Mouse (Mus musculus): Measurements from ENCODE around the gene Pin1. TPM values are rescaled to one million over a fixed set of nuclear protein-coding genes. Genes with fewer than 3 reads are reported as not detected.
"Not testable (repeated sequence)": the region's sequence is repeated elsewhere in the genome, so short reads cannot be mapped to it uniquely, and the experiment has no call there.

Gene Pin1
- polyA plus RNA-seq (2016; fragmentation: Nextera tagmentation; extraction: Ambion mirVana): 50.8 and 51.6 TPM in 2 replicates

GRCm38 (mm10) chr9:20651602-20652259, at the start of gene Pin1:
Pin1 (plus strand) TSS chr9:20652095.
- ATAC-seq (ENCODE audit: insufficient number of reproducible peaks, insufficient read depth, low FRiP score, low TSS enrichment): peak; percentile 99

DNA sequence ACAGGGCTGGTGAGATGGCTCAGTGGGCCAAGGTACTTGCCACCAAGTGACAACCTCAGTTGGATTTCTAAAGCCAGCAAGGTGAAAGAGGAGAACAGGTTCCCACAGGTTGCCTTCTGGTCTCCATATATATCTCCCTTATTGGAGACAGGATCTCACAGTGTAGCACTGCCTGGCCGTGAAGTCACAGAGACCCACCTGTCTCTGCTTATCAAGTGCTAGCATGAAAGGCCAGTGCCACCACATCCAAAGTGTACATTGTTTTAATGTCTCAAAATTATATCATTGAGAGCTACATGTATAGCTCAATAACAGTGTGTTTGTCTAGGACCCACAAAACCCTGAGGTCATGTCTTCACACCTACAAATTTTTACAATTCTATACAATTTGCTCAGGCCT, 45.6 kb upstream of the Pin1 start:
- H3K27ac ChIP-seq: no peak overlapping the region
- H3K36me3 ChIP-seq: peaks cover 6% of the 10 kb centered on the region; the same call in 1 of the 2 replicates
- no peak overlapping the region for H3K4me3 ChIP-seq
- no peak for ATAC-seq (ENCODE audit: insufficient number of reproducible peaks, insufficient read depth, low FRiP score, low TSS enrichment)
- no peaks in the 10 kb centered on the region for H3K27me3 ChIP-seq
- H3K9me3 ChIP-seq: 0 out of 2 replicates have a peak, but pooled peaks cover 11% of the 10 kb centered on the region
- H3K9ac ChIP-seq: no peak overlapping the region
- H3K4me1 ChIP-seq: no peaks in the 10 kb centered on the region
- H3K4me2 ChIP-seq (replicated peaks): peak overlapping the region; percentile 67
- 92% methylated on average over 1 of the region's 1 CpGs for WGBS

More at GRCm38 (mm10) chr9:20651602-20652259, at the start of gene Pin1:
- peak within 1 kb of the TSS; percentile 94 for H3K4me3 ChIP-seq
- no peaks in the 10 kb centered on the region for H3K9me3 ChIP-seq
- no peaks in the 10 kb centered on the region for H3K27me3 ChIP-seq
- H3K4me1 ChIP-seq: peaks cover 14% of the 10 kb centered on the region
- under 1% methylated on average over 45 of the region's 45 CpGs for WGBS
- peaks cover 41% of the 10 kb centered on the region for H3K36me3 ChIP-seq
- peak within 1 kb of the TSS; percentile 89 for H3K9ac ChIP-seq
- 0 out of 2 replicates have a peak within 1 kb of the TSS, but pooled peaks have one; percentile 23 for H3K27ac ChIP-seq
- peak within 1 kb of the TSS; percentile 74 for H3K4me2 ChIP-seq (replicated peaks)

- peak overlapping the region; percentile 95 for H3K27ac ChIP-seq
- H3K4me3 ChIP-seq: peak overlapping the region; percentile 64
- ATAC-seq (ENCODE audit: insufficient number of reproducible peaks, insufficient read depth, low FRiP score, low TSS enrichment): peak; percentile 81
- H3K36me3 ChIP-seq: peaks cover 6% of the 10 kb centered on the region; the same call in 1 of the 2 replicates
- H3K4me1 ChIP-seq: no peaks in the 10 kb centered on the region
- no peaks in the 10 kb centered on the region for H3K27me3 ChIP-seq
- H3K9me3 ChIP-seq: 0 out of 2 replicates have a peak, but pooled peaks cover 11% of the 10 kb centered on the region
- H3K9ac ChIP-seq: peak overlapping the region; percentile 74
- peak overlapping the region; percentile 67 for H3K4me2 ChIP-seq (replicated peaks)
- under 1% methylated on average over 57 of the region's 57 CpGs for whole genome bisulfite sequencing
Observed at GRCm38 (mm10) chr9:20607100-20607974, 44.6 kb upstream of the Pin1 start.

- 85% methylated on average over 5 of the region's 5 CpGs for WGBS
- H3K9me3 ChIP-seq: 0 out of 2 replicates have a peak, but pooled peaks cover 11% of the 10 kb centered on the region
- no peak for ATAC-seq (ENCODE audit: insufficient number of reproducible peaks, insufficient read depth, low FRiP score, low TSS enrichment)
- no peak overlapping the region for H3K27ac ChIP-seq
- no peak overlapping the region for H3K4me2 ChIP-seq (replicated peaks)
- H3K4me3 ChIP-seq: no peak overlapping the region
- no peaks in the 10 kb centered on the region for H3K4me1 ChIP-seq
- no peaks in the 10 kb centered on the region for H3K27me3 ChIP-seq
- no peak overlapping the region for H3K9ac ChIP-seq
- peaks cover 6% of the 10 kb centered on the region; the same call in 1 of the 2 replicates for H3K36me3 ChIP-seq
Observed at GRCm38 (mm10) chr9:20609831-20610464, 41.9 kb upstream of the Pin1 start.

GRCm38 (mm10) chr9:20611976-20612375, 39.9 kb upstream of the Pin1 start:
- Histone ChIP-seq H3K4me2 (replicated peaks) (no peak overlapping the region), H3K9ac (no peak overlapping the region), H3K27me3 (no peaks in the 10 kb centered on the region), H3K4me1 (no peaks in the 10 kb centered on the region), H3K36me3 (peaks cover 10% of the 10 kb centered on the region; the same call in 1 of the 2 replicates), H3K27ac (no peak overlapping the region), H3K9me3 (0 out of 2 replicates have a peak, but pooled peaks cover 11% of the 10 kb centered on the region), H3K4me3 (no peak overlapping the region)
- no peak for ATAC-seq (ENCODE audit: insufficient number of reproducible peaks, insufficient read depth, low FRiP score, low TSS enrichment)
- WGBS: 84% methylated on average over 5 of the region's 5 CpGs

GRCm38 (mm10) chr9:20616685-20617084, 35.2 kb upstream of the Pin1 start:
- no peaks in the 10 kb centered on the region for H3K27me3 ChIP-seq
- no peak for ATAC-seq (ENCODE audit: insufficient number of reproducible peaks, insufficient read depth, low FRiP score, low TSS enrichment)
- 0 out of 2 replicates have a peak, but pooled peaks cover 4% of the 10 kb centered on the region for H3K36me3 ChIP-seq
- no peaks in the 10 kb centered on the region for H3K9me3 ChIP-seq
- H3K9ac ChIP-seq: no peak overlapping the region
- no peak overlapping the region for H3K27ac ChIP-seq
- 83% methylated on average over 2 of the region's 2 CpGs for WGBS
- no peak overlapping the region for H3K4me2 ChIP-seq (replicated peaks)
- no peaks in the 10 kb centered on the region for H3K4me1 ChIP-seq
- H3K4me3 ChIP-seq: no peak overlapping the region

DNA sequence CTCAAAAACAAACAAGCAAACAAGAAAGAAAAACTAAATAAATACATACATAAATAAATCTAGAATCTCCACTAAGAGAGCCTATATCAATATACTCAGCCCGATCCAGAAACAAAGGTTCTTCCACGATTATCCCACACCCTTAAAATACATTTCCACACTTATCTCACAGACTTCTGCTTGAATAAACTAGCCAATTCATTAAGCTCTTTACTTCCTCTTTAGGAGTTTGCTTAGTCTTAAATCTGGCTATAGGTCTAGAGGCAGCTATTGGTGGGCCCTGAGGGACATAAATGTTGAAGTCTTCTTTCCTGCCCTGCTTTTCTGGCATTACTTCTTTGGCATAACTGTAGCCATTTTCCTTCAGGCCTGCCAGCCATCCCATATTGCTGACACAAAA, 20.6 kb upstream of the Pin1 start:
- 93% methylated on average over 2 of the region's 2 CpGs for WGBS

DNA sequence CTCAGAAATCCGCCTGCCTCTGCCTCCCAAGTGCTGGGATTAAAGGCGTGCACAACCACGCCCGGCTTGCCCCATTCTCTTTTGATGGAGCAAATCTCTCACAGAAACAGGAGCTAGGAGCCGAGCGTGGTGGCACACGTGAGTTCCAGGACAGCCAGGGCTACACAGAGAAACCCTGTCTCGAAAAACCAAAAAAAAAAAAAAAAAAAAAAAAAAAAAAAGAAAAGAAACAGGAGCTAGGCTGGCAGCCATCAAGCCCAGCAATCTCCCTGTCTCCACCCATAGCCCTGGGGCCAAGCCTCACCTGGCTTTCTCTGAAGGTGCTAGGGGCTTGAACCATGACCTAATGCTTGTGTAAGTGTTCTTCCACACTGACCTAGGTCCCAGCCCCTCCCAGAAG, 16.2 kb upstream of the Pin1 start:
- not testable (repeated sequence) for ATAC-seq (ENCODE audit: insufficient number of reproducible peaks, insufficient read depth, low FRiP score, low TSS enrichment); H3K9ac ChIP-seq; H3K9me3 ChIP-seq; H3K27ac ChIP-seq; H3K4me1 ChIP-seq; H3K4me2 ChIP-seq (replicated peaks); H3K4me3 ChIP-seq; H3K27me3 ChIP-seq
- peaks cover 14% of the 10 kb centered on the region for H3K36me3 ChIP-seq
- 92% methylated on average over 8 of the region's 8 CpGs for WGBS

More for the DNA sequence above, 20.6 kb upstream of the Pin1 start:
- Histone ChIP-seq H3K27me3 (no peaks in the 10 kb centered on the region), H3K4me2 (replicated peaks) (no peak overlapping the region), H3K4me3 (no peak overlapping the region), H3K36me3 (peaks cover 2% of the 10 kb centered on the region; the same call in 1 of the 2 replicates), H3K27ac (no peak overlapping the region), H3K9ac (no peak overlapping the region), H3K4me1 (no peaks in the 10 kb centered on the region), H3K9me3 (no peaks in the 10 kb centered on the region)
- ATAC-seq (ENCODE audit: insufficient number of reproducible peaks, insufficient read depth, low FRiP score, low TSS enrichment): no peak

GRCm38 (mm10) chr9:20636256-20636655, 15.6 kb upstream of the Pin1 start:
- no peaks in the 10 kb centered on the region for H3K9me3 ChIP-seq
- H3K4me3 ChIP-seq: no peak overlapping the region
- ATAC-seq (ENCODE audit: insufficient number of reproducible peaks, insufficient read depth, low FRiP score, low TSS enrichment): no peak
- H3K9ac ChIP-seq: no peak overlapping the region
- H3K4me1 ChIP-seq: peaks cover 6% of the 10 kb centered on the region
- no peak overlapping the region for H3K27ac ChIP-seq
- WGBS: 83% methylated on average over 3 of the region's 3 CpGs
- H3K4me2 ChIP-seq (replicated peaks): no peak overlapping the region
- no peaks in the 10 kb centered on the region for H3K27me3 ChIP-seq
- peaks cover 14% of the 10 kb centered on the region for H3K36me3 ChIP-seq

DNA sequence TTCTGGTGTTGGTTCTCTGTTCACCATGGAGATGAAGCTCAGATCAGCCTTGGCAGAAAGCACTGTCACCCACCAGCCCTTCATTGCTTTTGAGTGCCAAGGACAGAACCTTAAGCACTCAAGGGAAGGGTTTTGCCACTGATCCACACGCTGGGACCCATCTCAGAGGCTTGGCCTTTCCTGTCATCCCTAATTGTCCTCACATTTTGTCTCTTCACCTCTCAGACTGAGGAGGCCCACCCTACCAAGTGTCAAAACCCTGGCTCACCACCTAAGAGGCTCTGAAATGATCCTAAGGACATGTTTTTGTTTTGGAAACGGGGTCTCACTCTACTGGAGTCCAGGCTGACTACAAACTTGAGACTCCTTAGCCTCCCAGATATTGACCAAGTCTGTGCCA, 15.1 kb upstream of the Pin1 start:
- Histone ChIP-seq H3K4me2 (replicated peaks) (no peak overlapping the region), H3K9ac (no peak overlapping the region), H3K4me1 (peaks cover 10% of the 10 kb centered on the region), H3K36me3 (peaks cover 14% of the 10 kb centered on the region), H3K27ac (no peak overlapping the region), H3K27me3 (no peaks in the 10 kb centered on the region), H3K4me3 (no peak overlapping the region), H3K9me3 (no peaks in the 10 kb centered on the region)
- 87% methylated on average over 2 of the region's 2 CpGs for WGBS
- ATAC-seq (ENCODE audit: insufficient number of reproducible peaks, insufficient read depth, low FRiP score, low TSS enrichment): no peak

DNA sequence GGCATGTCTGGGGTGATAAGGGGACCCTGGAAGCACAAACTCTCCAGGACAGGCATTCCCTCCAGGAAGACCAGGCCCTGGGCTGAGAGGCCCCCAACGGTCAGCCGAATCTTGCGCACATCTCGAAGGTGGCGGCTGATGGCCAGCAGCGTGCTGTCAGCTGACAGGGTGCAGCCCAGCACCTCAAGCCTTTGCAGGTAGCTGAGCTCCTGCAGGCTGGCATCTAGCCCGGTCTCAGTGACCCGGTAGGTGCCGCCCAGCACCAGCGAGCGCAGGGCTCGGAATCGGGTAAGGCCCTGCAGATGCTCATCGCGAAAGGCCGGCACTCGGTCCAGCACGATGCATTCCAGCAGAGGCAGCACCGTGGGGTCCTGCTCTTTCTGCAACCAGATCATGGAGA, 13.3 kb upstream of the Pin1 start:
- Histone ChIP-seq H3K9ac (no peak overlapping the region), H3K9me3 (no peaks in the 10 kb centered on the region), H3K27me3 (no peaks in the 10 kb centered on the region), H3K4me1 (peaks cover 12% of the 10 kb centered on the region), H3K27ac (no peak overlapping the region), H3K36me3 (peaks cover 14% of the 10 kb centered on the region), H3K4me3 (no peak overlapping the region), H3K4me2 (replicated peaks) (no peak overlapping the region)
- no peak for ATAC-seq (ENCODE audit: insufficient number of reproducible peaks, insufficient read depth, low FRiP score, low TSS enrichment)
- WGBS: 95% methylated on average over 19 of the region's 19 CpGs

Measured in embryonic facial prominence, embryonic 12.5 days (tissue).